Mouse (Mus musculus) kidney, postnatal 4 days (tissue): ENCODE data around the gene Sfn.

ENCODE experiments used
- DNase-seq, 2 experiments: peaks; one replicate each; pipeline ENCODE4 v3.0.0; 2021; ENCODE audit warnings: mixed read lengths in 2 of 2

Sfn gene

DNA sequence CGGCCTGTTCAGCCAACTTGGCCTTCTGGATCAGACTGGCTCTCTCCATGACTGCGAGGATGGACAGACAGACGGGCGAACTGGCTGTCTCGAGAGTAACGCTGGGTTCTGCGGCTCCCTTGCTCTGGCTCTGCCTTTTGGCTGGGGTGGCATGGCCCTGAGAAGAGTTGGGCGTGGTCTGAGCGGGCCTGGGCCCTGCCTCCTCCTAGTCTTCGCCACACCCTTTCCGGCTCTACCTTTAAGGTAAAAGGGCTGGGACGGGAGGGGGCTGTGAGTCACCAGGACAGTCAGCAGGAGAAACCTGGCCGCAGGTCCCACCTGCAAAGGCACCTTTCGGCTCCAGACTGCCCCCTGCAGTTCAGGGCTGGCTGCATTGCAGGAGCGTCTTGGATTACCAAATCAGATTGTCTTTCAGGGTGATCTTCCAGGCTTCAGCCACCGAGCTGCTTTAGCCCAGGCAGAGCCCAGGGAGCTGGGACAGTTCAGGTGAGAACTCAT is at the start of gene Sfn:
TSS of gene Sfn (minus strand) at position 448 of the 498 bp plus-strand sequence.
- DNase-seq, result peak; percentile 84 to 89

DNA sequence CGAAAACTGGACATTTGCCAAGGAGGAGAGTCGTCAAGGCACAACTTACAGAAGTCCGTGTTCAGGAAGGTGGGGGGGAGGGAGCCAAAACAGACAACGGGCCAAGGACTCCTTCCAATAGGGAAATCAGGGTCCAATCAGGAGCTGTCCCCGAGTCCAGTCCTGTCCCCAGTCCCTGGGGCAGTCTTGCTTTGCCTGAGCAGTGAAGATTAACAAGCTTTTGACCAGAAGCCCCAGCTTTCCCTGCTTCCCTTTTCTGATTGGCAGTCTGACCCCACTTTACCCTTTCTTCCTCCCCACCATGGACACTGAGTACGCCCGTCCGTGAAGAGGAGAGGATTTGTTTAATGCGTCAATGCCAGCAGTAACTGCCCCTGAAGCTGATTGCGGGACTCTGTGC is 49.5 kb upstream of the Sfn start:
- peak in 1 of 2 experiments; percentile 29 for DNase-seq

DNA sequence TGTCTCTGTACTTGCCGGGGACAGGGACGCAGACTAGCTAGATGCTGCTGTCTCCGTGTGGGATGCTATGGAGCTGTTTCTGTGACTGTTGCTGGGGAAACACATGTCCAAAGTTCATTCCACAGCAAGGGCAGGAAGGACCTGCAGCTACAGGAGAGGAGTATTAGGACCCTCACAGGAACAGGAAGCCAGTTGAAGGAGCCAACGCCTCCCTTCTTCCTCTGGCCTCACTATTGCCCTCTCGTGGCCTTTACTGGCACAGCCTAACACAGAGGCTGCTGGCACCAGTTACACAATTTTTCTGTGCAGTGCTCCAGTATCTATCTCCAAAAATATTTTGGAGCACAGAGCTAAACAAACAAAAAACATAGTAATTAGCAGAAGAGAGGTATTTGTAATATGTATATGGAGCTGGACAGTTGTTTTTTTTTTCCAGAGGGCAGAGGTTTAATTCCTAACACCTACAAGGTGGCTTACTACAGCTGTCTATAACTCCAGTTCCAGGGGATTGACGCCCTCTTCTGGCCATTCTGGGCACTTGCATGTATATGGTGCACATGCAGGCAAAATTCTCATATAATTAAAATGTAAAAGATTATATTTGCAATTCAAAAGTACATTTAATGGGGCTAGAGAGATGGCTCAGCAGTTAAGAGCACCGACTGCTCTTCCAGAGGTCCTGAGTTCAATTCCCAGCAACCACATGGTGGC is 48.2 kb upstream of the Sfn start, which contains the start of gene Zdhhc18:
TSS of gene Zdhhc18 (minus strand) at position 166 of the 711 bp plus-strand sequence.
- peak; percentile 92 to 93 for DNase-seq

DNA sequence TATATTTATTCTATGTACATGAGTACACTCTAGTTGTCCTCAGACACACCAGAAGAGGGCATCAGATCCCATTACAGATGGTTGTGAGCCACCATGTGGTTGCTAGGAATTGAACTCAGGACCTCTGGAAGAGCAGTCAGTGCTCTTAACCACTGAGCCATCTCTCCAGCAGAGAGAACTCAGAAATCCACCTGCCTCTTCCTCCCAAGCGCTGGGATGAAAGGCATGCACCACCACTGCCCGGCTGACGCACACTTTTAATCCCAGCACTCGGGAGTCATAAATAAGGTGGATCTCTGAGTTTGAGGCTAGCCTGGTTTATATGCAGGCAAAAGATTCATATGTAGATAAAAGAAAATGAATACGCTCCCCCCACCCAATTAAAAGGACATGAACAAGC is 47.5 kb upstream of the Sfn start:
- DNase-seq, result peak in 1 of 2 experiments; percentile 1

DNA sequence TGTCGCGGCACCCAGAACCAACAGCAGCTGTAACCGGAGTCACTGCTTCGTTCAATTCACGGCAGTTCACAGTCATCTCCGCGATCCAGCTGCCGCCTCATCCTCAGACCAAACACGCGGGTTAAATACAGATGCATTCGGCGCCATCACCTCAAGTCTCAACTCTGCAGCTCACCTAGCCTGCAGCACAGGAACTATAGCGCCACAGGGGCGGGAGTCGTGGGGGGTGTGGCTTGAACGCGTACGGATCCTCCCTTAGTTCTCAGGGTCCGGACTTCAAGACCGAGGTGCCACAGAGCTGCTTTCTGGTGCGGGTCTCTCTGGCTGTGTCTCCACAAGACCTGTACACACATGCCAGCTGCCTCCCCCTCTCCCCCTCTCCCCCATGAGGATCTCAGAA is 43.7 kb upstream of the Sfn start:
- DNase-seq, result no peak

DNA sequence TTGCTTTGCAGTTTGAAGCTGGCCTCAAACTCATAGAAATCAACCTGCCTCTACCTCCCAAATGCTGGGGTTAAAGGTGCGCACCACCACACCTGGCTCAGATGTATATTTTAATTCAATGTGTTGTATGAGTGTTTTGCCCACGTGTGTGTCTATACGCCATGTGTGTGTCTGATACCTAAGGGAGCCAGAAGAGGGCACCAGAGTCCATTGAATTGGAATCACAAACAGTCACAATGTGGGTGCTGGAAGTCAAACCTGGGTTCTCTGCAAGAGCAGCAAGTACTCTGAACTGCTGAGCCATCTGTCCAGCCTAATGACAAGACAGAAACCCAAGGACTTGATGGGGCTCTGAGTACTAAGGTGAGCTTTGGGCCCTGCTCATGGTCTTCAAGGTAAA is 43.2 kb upstream of the Sfn start:
- no peak for DNase-seq

DNA sequence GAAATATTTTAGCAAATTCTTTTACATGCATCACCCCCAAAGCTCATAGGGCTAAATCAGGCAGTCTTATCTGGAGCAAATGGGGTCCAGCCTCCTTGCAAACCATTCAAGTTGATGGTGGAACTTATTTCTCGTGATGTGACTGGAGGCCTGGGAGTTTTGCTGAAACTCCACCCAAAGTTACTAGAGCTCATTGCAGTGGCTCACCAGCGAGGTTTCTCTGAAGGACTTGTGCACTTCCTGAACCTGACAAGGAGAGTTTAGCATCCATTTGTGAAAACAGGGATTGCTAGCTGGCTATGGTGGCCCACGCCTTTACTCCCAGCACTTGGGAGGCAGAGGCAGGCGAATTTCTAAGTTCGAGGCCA is 32.1 kb upstream of the Sfn start:
- DNase-seq, result no peak

DNA sequence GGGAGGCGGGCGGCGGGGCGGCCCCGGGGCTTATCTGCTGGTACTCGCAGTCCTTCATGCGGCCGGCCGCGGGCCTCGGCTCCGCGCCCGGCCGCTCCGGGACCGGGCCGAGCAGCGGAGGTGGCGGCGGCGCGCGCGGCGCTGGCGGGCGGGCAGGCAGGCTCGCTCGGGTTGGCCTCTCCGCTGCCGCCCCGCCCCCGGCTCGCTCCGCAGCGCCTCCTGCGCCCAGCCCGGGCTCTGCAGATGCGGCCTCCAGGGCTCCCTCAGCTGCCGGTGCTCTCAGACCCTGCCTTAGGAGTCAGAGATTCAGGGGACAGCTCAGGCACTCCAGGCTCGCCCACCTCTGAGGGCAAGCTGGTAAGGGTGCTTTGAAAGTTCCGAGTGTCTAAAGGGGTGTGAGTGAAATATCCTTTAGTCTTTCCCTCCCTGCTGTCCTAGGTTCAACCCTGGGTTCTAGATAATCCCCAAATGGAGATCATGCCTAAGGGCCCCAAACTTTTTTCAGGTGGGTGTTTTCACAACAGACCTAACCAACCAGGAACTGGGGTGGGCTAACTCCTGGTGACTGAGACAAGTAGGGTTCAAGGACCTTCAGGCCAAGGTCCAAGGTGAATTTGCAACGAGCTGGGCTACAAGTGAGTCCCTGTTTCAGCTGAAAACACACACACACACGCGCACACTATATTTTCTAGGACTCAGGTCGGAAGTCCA is 31.5 kb upstream of the Sfn start:
- peak; percentile 92 to 94 for DNase-seq

DNA sequence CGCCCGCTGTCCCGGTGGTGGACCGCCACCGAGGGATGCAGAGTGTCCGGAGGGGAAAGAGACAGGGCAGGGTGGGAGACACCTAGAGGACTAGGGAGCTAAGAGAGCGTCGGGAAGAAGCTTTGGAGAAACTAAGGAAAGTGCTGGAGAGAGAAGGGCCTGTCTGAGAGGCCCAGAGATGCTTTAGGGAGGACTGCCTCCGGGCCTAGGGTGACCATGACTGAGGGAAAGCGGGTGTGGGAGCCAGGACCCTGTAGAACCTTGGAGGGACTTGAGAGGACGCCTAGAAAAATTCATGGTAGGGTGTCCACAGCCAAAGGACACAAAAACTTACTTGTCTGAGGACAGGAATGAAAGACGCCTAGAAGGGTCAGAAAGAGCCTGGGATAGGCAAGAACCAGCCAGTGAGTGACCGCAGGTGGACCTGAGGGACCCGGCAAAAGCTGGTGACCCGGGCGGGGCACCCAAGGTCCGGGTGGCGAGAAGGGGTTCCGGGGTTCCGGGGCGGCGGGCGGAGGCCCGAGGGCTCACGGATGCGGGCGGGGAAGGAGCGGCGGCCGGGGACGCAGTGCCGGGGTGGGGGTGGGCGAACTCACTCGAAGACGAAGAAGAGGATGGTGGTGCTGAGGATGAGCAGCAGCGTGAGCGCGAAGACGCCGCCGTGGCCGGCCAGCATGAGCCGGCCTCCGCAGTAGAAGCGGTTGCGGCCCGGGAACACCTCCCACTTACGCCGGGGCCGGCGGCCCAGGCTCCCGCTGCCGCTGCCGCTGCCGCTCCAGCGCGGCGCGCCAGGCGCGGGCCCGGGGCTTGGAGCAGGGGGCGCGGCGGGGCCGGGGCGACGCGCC is 30.7 kb upstream of the Sfn start:
- DNase-seq, result peak; percentile 32 to 62

DNA sequence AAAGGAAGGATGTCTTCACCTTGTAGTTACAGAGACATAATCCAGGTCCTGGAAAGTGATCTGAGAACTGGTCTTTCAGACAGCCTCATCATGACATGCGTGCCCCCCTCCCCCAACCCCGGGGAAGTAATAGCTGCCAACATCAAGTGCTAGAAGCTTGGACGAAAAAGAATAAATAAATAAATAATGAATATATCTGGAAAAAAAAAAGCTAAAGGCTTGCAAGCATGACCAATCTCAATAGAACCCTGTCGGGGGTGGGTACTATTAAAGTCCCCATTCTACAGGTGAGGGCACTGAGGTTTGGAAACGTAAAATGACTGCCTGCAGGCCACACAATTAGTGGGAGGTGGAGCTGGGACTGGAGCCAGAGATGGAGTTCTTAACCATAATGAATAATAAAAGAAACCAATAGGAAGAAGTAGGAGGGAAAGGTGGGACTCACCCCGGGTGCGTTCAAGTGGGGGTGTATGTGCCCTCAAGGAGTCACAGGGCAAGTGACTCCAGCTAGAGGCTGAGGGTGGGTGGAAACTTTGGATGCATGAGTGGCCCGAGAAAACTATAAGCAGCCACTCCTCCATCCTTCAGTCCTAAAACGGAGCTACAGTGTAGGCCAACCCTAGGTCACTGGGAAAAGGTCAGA is 29.9 kb upstream of the Sfn start:
- DNase-seq, result peak; percentile 37 to 38

DNA sequence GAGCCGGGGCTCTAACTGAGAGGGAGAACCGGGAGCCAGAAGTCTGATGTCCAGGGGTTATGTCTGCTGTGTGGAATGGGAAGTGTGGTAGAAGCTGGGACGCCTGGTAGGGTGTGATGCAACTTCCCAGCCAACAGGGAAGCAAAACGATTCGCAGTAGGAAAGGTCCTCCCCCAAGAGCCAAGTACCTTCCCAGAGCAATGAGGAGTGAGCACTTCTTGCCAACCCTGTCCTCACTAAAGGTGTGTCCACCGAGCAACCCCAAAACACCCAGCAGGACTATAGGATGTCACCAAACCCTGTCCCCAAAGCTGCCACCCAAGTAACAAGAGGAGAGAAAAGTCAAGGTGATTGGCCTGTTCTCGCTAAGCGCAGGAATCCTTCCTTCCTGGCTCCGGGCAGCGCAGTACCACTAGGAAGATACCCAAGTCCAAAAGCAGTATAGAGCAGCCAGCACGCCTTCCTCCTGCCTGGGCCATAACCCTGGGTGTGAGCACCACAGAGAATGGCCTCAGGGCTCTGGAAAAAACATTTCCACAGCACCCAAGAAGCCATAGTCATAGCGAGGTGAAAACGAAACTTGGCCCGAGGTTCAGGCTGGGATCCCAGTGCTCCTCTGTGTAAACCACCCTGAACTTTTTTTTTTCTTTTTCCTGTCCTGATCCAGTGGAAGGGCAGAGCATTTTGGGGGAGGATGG is 29.3 kb upstream of the Sfn start:
- no peak for DNase-seq

DNA sequence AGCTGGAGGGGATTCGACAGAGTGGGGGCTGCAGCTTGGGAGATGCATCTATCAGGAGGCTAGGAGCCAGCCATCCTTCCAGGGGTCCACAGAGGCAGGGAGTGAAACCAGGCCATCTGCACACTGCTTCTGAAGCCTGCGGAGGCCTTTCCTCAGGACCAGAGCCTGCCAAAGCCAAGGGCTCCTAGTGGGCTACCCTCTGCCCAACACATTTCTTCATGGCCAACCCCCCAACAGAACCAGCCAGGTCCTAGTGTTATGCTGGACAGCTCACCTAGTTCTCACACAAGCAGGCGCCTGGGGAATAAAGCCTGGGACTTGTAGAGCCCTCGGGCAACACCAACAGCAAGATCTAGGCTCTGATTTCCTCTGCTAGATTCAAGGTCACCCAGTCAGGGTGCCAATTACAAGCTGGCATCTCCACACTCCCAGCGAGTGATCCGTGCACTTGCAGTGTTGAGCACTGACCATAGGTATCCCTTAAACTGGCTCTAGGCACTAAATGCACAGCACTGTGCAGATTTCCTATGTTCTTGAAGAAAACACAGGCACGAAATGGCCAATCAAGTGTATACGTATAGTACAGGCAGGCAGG is 28.5 kb upstream of the Sfn start:
- no peak for DNase-seq

DNA sequence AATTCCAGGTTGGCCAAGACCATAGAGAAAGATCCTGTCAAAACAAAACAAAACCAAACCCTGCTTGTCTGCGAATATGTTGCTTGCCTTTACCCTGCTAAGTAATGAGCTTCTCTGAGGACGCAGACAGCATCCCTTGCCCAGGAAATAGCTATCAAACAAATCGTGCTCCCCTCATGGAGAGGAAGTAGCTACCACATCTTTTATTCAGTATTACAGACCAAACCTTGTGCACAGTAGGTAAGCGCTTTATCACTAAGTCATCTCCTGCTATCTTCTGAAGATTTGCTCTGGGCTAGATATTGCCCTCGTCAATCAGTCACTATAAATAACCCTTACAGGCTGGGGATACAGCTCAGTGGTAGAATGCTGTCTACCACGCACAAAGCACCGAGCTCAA is 27.2 kb upstream of the Sfn start:
- DNase-seq, result no peak

DNA sequence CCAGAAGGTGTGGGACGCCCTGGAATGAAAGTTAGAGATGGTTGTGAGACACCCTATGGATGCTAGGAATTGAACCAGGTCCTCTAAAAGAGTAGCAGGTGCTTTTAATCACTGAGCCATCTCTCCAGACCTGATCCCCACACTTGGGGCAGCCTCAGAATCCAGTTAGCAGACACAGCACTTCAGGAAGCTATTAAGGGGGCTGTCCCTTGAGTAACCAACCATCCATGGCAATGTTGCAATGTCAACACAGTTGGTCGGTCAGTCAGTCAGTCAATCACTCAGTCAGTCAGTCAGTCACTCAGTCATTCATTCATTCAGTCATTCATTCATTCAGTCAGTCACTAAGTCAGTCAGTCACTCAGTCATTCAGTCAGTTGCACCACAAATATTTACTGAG is 26.5 kb upstream of the Sfn start:
- no peak for DNase-seq

DNA sequence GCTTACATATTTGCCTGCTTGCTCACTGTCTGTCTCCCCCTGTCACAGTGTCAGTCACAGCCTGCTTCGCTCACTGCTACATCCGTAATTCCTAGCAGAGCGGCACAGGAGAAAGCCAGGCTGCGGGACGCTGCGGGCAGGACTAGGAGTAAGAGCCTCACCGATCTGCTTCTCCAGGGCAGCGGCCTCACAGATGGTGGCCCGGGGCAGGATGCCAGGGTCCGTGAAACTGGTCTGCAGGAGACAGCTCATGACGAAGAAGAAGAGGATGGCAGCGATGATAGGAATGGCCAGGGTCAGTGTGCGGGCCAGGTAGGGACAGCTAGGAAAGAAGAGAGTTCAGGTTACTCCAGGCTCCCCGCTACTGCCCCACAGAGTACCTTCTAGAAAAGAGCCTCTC is 25.1 kb upstream of the Sfn start:
- DNase-seq, result no peak

DNA sequence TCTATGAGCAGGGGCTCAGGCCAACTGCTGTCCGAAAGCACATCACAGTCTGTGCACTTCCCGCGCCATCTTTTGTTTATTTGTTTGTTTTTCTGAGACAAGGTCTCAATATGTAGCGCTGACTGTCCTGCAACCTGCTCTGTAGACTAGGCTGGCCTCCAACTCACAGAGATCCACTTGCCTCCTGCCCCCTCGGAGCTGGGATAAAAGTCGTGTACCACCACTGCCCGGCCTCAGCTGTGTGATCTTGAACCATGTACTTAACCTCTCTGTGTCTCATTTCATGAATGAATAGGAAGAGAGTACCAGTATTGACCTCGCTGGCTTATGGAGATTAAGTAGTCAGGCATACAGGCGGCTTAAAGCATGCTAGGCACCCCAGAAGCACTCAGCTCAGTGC is 24.7 kb upstream of the Sfn start:
- DNase-seq, result no peak

DNA sequence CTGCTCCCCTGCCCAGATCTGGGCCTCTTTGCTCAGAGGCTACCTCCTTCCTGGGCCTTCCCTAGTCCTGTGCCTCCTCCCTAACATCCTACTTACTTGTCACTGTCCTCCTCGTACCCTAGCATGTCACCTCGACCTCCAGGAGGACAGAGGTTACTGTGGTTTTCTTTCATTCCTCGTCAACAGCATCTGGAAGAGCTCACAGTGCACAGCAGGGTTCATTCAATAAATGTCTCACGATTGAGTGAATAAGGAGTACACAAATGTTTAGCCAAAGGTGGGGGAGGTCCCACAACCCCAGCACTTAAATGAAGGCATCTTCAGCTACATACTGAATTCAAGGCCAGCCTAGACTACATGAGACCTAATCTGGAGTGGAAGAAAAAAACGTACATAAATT is 24.3 kb upstream of the Sfn start:
- no peak for DNase-seq

DNA sequence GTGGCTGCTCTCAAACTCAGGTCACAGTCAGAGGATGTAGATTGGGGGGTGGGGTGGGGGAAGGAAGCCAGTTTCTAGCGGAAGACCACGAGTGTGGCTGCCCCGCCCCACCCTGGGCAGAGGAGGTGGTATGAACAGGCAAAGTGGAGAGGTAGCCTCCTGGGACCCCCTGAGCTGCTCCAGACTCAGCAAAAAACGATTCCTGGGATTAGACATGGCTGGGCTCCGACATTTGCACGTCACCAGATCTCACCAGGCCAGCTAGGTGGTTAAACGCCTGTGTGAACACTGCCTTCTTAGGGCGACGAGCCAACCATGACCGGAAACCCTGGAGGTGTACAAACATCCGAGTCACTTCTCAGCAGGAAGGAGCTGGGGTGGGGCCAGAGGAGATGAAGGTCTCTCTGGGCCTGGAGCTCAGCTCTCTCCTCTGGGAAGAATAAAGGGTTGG is 23.7 kb upstream of the Sfn start:
- peak; percentile 80 to 87 for DNase-seq

DNA sequence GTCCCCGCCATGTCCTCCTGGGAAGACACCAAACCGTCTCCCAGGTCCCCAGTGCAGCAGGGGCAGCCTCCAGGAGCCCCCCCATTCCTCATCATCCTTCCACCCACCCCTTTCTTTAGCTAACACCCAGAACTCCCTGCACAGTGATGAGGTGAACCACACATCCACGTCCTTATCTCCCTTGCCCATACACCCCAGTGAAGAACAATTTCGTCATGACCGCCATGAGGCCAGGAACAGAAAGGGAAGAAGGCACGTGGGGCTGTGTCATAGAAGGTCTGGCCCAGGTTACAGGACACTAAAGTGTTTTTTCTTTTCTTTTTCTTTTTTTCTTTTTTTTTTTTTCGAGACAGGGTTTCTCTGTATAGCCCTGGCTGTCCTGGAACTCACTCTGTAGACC is 22.9 kb upstream of the Sfn start:
- DNase-seq, result no peak

DNA sequence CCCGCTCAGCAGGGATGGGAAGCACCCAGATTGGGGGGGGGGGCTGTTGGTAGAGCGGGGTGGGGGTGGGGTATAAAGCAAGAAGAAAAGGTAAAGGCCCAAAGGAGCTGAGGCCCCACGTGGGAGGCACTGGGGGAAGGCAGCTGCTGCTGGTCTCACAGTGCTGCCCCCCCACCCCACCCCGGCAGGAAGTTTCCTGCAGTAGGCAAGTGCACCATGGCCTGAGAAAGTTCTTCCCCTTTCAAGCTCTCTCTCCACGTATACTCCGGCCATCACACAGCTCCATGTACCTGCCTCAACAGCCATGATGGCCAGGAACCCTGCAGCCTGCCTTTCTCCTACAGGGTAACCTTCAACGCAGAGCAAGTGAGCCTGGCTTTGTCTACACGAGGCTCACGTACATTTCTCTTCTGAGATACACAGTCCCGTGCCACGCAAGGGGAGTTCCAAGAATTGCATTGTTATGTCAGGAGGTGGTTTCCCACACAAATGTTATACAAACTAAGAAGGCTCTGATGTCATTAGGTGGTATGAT is 20.3 kb upstream of the Sfn start:
- DNase-seq, result no peak

DNA sequence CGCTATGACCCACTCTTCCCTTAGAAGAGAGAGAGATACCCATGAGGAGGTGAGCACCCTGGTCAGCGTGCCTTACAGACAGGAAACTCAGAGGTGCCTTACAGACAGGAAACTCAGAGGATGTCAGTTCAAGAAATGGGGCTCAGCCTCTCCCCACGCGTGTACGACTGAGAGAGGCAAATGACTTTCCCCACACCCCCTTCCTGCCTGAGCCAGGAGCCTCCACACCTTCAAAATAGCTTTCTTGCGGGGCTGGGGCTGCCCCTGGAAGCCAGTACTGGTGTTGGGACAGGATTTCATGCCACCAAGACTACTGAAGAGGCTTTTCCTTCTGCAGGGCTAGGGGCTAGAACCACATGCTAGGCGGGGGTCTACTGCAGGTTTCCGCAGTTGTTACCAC is 18.7 kb upstream of the Sfn start:
- no peak for DNase-seq
